Mouse (Mus musculus): ENCODE measurements around the gene Ccdc116.

DNA sequence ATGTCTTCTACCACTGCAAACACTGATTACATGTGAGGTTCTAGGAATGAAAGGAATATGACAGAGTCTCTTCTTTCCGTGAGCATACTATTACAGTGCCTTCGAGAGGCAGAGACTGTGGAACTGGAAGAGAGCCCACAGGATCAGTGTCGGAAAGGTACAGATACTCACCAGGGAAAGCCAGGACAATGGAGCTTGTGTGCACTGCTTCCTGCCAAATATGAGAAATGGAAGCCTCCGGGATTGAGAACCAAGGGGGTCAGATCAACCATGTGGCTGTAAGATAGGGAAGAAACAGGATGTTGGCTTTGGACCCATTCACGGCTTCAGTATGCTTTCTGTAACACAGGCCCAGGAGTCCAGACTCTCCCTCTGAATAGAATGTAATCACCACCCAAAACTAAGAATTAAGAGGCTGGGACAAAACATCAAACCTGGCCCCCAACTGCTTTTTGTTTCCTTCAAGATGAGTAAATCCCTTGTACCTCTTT lies 29.7 kb downstream of the Ccdc116 start:
- no peak for TF ChIP-seq GATA1 (IDR thresholded peaks at IDR 0.05; ENCODE audit: borderline replicate concordance, low read length)
- no peak for TF ChIP-seq FLI1 (IDR thresholded peaks at IDR 0.05; ENCODE audit: low read length)
